In the genomic region with DNA sequence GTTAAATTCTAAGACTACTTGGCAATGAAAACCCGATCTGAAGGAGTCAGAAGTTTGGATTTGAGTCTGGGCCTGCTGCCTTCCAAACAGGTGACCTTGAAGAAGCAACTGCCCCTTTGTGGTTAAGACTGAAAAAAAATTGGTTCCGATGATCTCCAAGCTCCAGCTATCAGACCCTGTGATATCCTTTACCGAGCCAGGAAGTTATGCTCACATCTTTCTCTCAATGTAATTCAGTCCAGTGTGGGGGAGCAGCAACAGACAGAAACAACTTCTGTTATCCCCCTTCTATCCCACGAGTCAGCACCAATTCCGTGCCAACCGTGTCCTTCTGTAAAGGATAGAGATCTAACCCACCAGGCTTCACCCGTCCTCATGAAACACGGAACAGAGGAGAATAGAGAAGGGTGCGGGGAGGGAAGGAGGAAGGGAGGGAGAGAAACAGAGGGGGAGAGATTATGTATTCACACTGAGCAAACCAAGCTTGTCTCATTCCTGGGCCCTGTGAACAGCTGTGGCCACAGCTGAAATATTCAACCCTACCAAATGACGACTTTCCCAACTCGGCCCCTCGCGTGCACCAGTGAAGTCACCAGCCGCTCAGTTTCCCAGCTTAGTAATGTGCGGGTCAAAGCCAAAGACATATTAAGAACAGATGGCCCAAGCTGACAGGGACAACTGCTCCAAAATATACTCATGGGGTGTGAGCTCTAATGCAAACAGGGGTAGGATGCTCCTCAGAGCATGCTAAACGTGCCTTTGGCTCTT, we compare ENCODE assay signal across 9 mouse cellular contexts.
DNase-seq lines count a peak whose midpoint lies in the region; ATAC-seq and TF ChIP-seq lines count a peak whose summit lies in the region.
"Had no signal": no experiment of that assay in that cellular context is flagged by ENCODE, and none has a peak within 500 bp of the region (broad histone marks: within the 10 kb centered on the region; RNA-seq: fewer than 3 reads in every experiment).

No protein-coding gene starts in this region.

- no peaks in the 10 kb centered on the region for H3K36me3 ChIP-seq in kidney, postnatal 0 days (ENCODE audit: insufficient read depth, low read length)
- H3K36me3 ChIP-seq in embryonic facial prominence, embryonic 14.5 days (ENCODE audit: control insufficient read depth, insufficient read depth, low read length), result no peaks in the 10 kb centered on the region

- H3K9ac ChIP-seq in kidney, postnatal 0 days (ENCODE audit: low read depth, low read length), result no peak overlapping the region
- H3K9ac ChIP-seq in embryonic facial prominence, embryonic 14.5 days (ENCODE audit: low read depth, low read length), result no peak overlapping the region

- H3K27me3 ChIP-seq in kidney, postnatal 0 days (ENCODE audit: insufficient read depth, low read length), result no peaks in the 10 kb centered on the region
- no peaks in the 10 kb centered on the region for H3K27me3 ChIP-seq in embryonic facial prominence, embryonic 14.5 days (replicated peaks; ENCODE audit: control insufficient read depth, insufficient read depth, low read length)

- peak; percentile 51 for DNase-seq in kidney, postnatal 0 days (ENCODE audit: low spot score)
- no peak for DNase-seq in kidney, postnatal 25 days
- DNase-seq in embryonic facial prominence, embryonic 14.5 days (ENCODE audit: low spot score), result peak; percentile 94
- DNase-seq in heart, adult 9 months (ENCODE audit: low spot score in 2 of 2), result peak; percentile 83 to 84
- peak; percentile 25 for DNase-seq in lung, postnatal 14 days
- no peak for DNase-seq in left cerebral cortex, adult 8-10 months (ENCODE audit: low spot score in 2 of 2)
- DNase-seq in ovary, postnatal 10 days (ENCODE audit: low spot score), result no peak

- H3K4me2 ChIP-seq in kidney, postnatal 0 days (ENCODE audit: low read length), result no peak overlapping the region
- no peak overlapping the region for H3K4me2 ChIP-seq in embryonic facial prominence, embryonic 14.5 days (ENCODE audit: low read depth, low read length)

- H3K27ac ChIP-seq in kidney, postnatal 0 days, result no peak overlapping the region
- peak overlapping the region; percentile 80 for H3K27ac ChIP-seq in embryonic facial prominence, embryonic 14.5 days (replicated peaks; ENCODE audit: low read depth, low read length)
- H3K27ac ChIP-seq: macrophage had no signal

- no peaks in the 10 kb centered on the region for H3K9me3 ChIP-seq in kidney, postnatal 0 days (replicated peaks; ENCODE audit: low read length)
- H3K9me3 ChIP-seq in embryonic facial prominence, embryonic 14.5 days (ENCODE audit: control insufficient read depth, low read length), result no peaks in the 10 kb centered on the region

- TF ChIP-seq CTCF in kidney, postnatal 0 days (IDR thresholded peaks at IDR 0.05; ENCODE audit: low read depth), result no peak

- ATAC-seq in kidney, postnatal 0 days (replicated peaks; ENCODE audit: low FRiP score, low read depth), result no peak
- peak; percentile 82 for ATAC-seq in embryonic facial prominence, embryonic 14.5 days (ENCODE audit: low read depth)

- 72% methylated on average over 16 of the region's 16 CpGs for WGBS in kidney, postnatal 0 days
- WGBS in embryonic facial prominence, embryonic 14.5 days, result 47% methylated on average over 16 of the region's 16 CpGs

- H3K4me3 ChIP-seq in kidney, postnatal 0 days (replicated peaks; ENCODE audit: low read depth, low read length), result no peak overlapping the region
- no peak overlapping the region for H3K4me3 ChIP-seq in embryonic facial prominence, embryonic 14.5 days (ENCODE audit: low read depth, low read length)
- H3K4me3 ChIP-seq: erythroblast, embryonic 14.5 days had no signal

- H3K4me1 ChIP-seq in kidney, postnatal 0 days (replicated peaks; ENCODE audit: insufficient read depth, low read length), result peaks cover 8% of the 10 kb centered on the region; the same call in 1 of the 2 replicates
- peaks cover 51% of the 10 kb centered on the region for H3K4me1 ChIP-seq in embryonic facial prominence, embryonic 14.5 days (ENCODE audit: control insufficient read depth, insufficient read depth, low read length)

Comparison
In these comparisons a context has a peak if more than half of its experiments do, and no peak if none do; other contexts are left out.
1. DNase-seq: peak in kidney, postnatal 0 days (single experiment), embryonic facial prominence, embryonic 14.5 days (single experiment), heart, adult 9 months (2 of 2) and lung, postnatal 14 days (single experiment); none in kidney, postnatal 25 days (0 of 2), left cerebral cortex, adult 8-10 months (0 of 2) and ovary, postnatal 10 days (single experiment).